Mouse (Mus musculus) common myeloid progenitor, adult 5-6 weeks (primary cell): ENCODE results near the gene BC005624. TPM values are rescaled to one million over a fixed set of nuclear protein-coding genes. Genes with fewer than 3 reads are reported as not detected.

Source experiments
- ATAC-seq: replicated peaks from 2 replicates; pipeline ENCODE4 v1.8.0; 2016; ENCODE audit warnings: low read depth, mild to moderate bottlenecking, moderate TSS enrichment, inconsistent platforms; ENCODE audit not compliant: poor library complexity, severe bottlenecking
- total RNA-seq: library from RNA; stranded (forward); fragments of 200-1000, 187-1606 nt; gene quantifications from 2 replicates; pipeline ENCODE4 v1.2.3, GENCODE M21; 2017

The BC005624 gene
- total RNA-seq, result 69.7 and 74.5 TPM in 2 replicates

- ATAC-seq, result peak; percentile 95
Measured at GRCm38 (mm10) chr2:30981790-30982513, at the start of gene BC005624, which contains the start of gene Usp20. BC005624 (minus strand) TSS chr2:30982201. Usp20 (plus strand) TSS chr2:30982279.

DNA sequence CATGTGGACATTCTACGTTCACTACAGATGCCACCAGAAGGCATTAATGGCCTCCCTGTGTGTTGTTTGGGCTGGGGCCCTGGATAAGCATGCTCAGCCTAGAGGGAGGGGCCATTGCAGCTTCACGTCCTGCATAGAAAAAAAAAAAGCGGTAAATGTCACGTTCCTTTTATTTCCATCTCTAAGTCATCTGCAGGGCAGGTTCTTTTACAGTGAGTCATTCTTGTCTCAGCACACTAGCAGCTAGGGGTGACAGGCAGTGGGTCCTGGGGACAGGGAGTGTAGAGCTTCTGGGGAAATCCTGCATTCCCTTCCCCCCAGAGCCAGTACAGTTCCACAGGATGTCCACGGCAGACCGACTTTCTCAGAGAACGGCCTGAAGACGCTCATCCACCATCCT lies 44.6 kb upstream of the BC005624 start:
- no peak for ATAC-seq

GRCm38 (mm10) chr2:31025458-31025857 lies 43.5 kb upstream of the BC005624 start:
- 0 out of 2 replicates have a peak, but pooled peaks have one; percentile 20 for ATAC-seq

GRCm38 (mm10) chr2:31024618-31025370 lies 42.8 kb upstream of the BC005624 start:
- ATAC-seq, result peak; percentile 90

DNA sequence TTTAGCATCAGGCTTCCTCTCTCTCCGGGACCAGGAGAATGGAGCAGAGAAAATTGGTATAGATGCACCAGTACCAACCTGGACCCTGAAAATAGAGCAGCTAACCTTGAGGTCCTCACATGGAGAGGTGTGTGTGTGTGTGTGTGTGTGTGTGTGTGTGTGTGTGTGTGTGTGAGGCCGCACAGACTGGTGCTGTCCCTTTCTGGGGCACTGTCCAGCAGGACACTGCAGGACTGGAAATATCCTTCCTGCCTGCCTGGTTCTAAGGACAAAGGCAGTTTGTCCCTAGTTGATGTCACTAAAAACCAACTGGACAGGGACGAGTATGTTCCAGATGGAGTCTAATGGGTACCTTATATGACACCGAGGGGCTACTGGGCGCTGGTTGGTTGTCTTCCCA lies 41.9 kb upstream of the BC005624 start:
- no peak for ATAC-seq

- no peak for ATAC-seq
Measured at GRCm38 (mm10) chr2:31020202-31020601, 38.2 kb upstream of the BC005624 start.

GRCm38 (mm10) chr2:31019011-31019410 lies 37.0 kb upstream of the BC005624 start:
- ATAC-seq, result no peak

GRCm38 (mm10) chr2:31018519-31018918 lies 36.5 kb upstream of the BC005624 start:
- ATAC-seq, result no peak

DNA sequence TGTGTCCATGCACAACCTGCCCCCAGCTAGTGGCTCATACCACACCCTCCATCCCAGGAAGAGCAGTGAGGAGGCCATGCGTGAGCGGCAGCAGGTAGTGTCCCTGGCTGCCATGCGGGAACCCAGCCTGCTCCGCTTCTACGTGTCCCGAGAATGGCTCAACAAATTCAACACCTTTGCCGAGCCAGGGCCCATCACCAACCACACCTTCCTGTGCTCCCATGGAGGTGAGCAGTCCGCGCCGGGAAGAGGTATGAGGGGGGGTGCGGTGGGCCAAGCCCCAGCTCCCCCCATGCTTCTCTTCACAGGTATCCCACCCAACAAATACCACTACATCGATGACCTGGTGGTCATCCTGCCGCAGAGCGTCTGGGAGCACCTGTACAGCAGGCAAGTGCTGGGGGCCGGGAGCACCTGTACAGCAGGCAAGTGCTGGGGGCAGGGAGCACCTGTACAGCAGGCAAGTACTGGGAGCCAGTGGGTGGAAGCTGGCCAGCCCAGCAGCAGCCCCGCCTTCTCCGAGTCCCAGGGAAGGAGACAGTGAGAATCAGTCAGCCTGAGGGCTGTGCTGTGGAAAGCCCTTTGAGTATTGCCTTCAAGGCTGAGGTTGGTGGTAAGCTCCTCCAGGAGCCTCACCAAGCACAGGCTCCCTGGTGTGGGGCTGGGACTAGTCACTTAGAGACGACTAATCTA lies 35.8 kb upstream of the BC005624 start:
- no peak for ATAC-seq

- no peak for ATAC-seq
Measured at GRCm38 (mm10) chr2:31013371-31014120, 31.5 kb upstream of the BC005624 start.

GRCm38 (mm10) chr2:31007208-31007607 lies 25.2 kb upstream of the BC005624 start:
- no peak for ATAC-seq

DNA sequence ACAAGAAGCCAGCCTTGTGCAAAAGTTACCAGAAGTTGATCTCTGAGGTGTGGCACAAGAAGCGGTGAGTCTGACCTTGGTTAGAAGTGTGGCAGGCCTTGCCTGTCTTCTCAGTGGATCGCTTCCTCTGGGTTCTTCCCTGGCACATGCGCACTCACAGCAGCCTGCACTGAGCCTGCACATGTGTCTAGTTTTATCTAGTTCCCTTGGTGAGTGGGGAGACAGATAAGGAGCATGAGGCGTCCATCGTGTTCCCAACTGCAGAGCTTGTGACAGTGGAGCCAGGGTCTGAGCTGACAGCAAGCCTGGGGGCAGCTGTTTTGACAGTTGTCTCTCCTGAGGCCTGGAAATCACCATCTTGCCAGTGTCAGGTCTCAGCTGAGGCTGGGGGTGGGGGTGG lies 24.4 kb upstream of the BC005624 start:
- peak; percentile 84 for ATAC-seq

- ATAC-seq, result peak; percentile 20; the same call in 1 of the 2 replicates
Measured at GRCm38 (mm10) chr2:31005453-31005852, 23.5 kb upstream of the BC005624 start.

DNA sequence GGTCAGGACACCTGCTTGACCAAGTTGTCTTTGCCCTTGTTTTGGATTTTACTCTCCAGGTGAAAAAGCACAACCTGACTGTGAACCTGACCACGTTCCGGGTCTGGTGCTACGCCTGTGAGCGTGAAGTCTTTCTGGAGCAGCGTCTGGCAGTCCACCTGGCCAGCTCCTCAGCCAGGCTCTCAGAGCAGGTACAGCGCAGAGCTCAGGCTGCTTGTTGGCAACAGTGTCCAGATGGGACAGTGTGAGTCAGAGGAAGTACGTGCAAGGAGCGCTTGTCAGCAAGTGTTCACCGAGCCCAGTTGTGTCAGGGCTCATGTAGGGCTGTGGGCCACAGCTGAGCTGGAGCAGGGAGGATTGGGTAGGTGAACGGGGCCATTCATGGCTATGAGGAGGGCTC lies 20.9 kb upstream of the BC005624 start:
- ATAC-seq, result no peak

GRCm38 (mm10) chr2:30998443-30999260 lies 16.7 kb upstream of the BC005624 start:
- ATAC-seq, result no peak

- ATAC-seq, result no peak
Measured at GRCm38 (mm10) chr2:30995432-30995996, 13.5 kb upstream of the BC005624 start.

DNA sequence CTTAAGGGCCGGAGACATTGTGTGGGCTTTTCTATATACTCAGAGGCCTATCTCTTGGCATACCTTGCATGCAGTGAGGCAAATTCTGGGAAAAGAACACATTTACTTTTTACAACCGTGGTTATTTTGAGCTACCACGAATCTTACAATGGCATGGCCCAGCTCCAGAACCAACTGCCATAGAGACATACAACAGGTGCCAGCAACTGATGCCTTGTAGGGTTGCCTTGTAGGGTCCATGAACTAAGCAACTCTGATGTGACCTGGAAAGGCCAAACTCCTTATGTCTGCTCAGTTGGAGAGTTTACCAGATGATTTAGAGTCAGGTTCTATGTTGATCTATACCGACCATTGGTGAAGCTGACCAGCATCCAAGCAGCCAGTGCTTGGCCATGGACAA lies 12.9 kb upstream of the BC005624 start:
- ATAC-seq, result no peak

GRCm38 (mm10) chr2:30990221-30990620 lies 8.2 kb upstream of the BC005624 start:
- ATAC-seq, result no peak
